Mouse (Mus musculus): ENCODE results near the gene Gm21905.

GRCm38 (mm10) chr5:67944074-67944785 lies 2.0 kb downstream of the Gm21905 start:
- no peak for TF ChIP-seq POLR2A (IDR thresholded peaks at IDR 0.05; ENCODE audit: borderline replicate concordance, low read depth, low read length)
- TF ChIP-seq CTCF (IDR thresholded peaks at IDR 0.05; ENCODE audit: low read depth, low read length) = no peak
